Mouse (Mus musculus): ENCODE measurements around the gene Lrrc56.
"Not testable (repeated sequence)": the region's sequence is repeated elsewhere in the genome, so short reads cannot be mapped to it uniquely, and the experiment has no call there.

The Lrrc56 gene

DNA sequence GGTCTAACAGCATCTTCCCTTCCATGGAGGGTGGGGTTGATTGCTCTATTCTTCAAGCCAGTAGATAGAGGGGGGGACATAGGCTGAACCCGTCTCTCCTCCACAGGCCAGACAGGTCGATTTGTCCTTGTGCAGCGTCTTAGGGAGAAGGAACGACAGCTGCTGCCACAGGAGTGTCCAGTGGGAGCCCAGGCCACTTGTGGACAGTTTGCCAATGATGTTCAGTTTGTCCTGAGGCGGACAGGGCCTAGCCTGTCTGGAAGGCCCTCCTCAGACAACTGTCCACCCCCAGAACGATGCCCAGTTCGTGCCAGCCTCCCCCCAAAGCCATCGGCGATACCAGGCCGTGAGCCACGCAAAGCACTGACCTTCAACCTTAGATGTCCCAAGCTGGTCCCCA is 22.9 kb downstream of the Lrrc56 start:
- CTCF ChIA-PET, result no interaction called here

DNA sequence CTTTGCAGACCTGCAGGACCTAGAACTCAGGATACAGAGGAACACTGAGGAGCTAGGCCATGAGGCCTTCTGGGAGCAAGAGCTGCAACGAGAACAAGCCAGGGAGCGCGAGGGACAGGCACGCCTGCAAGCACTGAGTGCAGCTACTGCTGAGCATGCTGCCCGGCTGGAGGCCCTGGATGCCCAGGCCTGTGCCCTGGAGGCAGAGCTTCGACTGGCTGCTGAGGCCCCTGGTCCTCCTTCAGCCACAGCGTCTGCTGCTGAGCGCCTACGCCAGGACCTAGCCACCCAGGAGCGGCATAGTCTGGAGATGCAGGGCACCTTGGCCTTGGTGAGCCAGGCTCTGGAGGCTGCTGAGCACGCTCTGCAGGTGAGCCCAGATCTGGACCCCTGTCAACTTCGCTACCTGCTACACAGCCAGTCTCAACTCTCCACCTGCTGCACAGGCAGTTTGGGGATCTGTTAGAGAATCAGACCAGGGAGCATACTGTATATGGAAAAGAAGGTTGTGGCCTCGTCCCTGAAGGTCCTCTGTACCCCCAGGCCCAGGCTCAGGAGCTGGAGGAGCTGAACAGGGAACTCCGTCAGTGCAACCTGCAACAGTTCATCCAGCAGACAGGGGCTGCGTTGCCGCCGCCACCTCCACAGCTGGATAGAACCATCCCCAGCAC is 23.5 kb downstream of the Lrrc56 start:
- CTCF ChIA-PET, result no interaction called here

DNA sequence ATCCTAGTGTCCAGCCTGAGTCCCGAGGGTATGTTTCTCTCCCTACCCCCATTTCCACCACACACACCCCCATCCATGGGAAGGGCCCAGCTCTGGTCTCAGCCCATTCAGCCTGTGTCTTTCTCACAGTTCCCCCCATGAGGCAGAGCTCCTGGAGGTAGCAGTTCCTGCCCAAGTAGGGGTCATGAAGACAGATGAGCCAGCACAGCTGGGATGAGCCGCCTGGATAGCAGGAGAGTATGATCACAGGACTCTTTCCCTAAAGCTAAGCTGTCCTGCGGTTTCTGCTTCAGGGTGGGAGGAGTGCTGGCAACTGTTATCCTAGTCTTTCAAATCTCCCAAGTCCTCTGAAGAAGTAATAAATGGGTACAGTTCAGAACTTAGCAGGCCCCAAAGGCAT is 24.2 kb downstream of the Lrrc56 start:
- CTCF ChIA-PET, result no interaction called here

DNA sequence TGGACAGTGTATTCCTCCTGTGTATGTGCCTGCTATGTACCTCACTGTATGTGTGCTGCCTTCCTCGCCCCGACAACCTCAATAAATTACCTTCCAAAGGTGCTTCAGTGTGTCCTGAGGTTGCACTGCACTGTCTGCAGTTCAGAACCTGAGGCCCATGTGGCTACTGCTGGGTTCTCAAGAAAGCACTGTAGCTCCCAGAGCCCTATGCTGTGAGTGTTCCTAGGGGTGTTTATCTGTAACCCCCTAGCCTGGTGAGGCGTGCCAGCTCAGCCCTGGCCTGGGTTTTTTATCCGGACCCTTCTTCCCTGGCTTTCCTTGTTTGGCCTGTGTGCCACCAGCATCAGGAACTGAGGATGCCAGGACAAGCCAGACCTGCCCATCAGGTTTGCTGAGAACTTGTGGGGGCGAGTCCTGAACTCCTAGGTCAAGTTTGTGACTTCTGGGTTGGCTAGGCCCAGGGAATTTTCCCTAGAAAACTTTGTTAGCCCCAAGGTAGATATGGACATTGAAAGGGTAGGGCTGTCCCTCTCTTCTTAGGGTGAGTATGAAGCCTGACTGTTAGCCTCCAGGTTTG is 24.7 kb downstream of the Lrrc56 start:
- CTCF ChIA-PET, result no interaction called here

GRCm38 (mm10) chr7:141219558-141220099 is 25.7 kb downstream of the Lrrc56 start:
- CTCF ChIA-PET, result no interaction called here

DNA sequence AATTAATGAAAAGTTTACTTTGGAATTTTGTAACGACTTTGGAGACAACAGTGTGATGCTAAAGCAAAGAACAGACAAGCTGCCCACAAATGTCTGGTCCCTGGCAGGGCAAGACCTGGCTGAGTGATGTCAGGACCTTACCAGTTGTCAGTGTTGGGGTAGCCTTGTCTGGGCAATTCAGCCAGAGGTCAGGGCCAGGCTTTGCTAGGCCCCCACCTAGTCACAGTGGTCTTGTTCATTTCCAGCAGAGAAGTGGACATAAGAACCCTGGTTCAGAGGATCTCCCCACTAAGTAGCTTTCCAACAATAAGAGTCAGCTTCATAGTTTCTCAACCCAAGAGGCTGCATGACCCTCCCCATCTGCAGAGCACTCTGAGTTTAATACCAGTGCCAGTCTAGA is 26.4 kb downstream of the Lrrc56 start:
- CTCF ChIA-PET, result interaction anchor here (0.7 kb wide), 1 partner anchor 1170 kb away, joined by 4 read pairs; no protein-coding TSS in a partner anchor

- CTCF ChIA-PET, result no interaction called here
These were observed 27.5 kb downstream of the Lrrc56 start for GRCm38 (mm10) chr7:141221249-141222125.

GRCm38 (mm10) chr7:141222126-141222467 is 28.1 kb downstream of the Lrrc56 start:
- CTCF ChIA-PET, result no interaction called here

GRCm38 (mm10) chr7:141222696-141223215 is 28.8 kb downstream of the Lrrc56 start:
- CTCF ChIA-PET, result no interaction called here

GRCm38 (mm10) chr7:141226535-141226934 is 32.6 kb downstream of the Lrrc56 start:
- CTCF ChIA-PET, result interaction anchor here (0.6 to 0.7 kb wide), 2 partner anchors 106 to 141 kb away, joined by 3 to 8 read pairs; no protein-coding TSS in a partner anchor

DNA sequence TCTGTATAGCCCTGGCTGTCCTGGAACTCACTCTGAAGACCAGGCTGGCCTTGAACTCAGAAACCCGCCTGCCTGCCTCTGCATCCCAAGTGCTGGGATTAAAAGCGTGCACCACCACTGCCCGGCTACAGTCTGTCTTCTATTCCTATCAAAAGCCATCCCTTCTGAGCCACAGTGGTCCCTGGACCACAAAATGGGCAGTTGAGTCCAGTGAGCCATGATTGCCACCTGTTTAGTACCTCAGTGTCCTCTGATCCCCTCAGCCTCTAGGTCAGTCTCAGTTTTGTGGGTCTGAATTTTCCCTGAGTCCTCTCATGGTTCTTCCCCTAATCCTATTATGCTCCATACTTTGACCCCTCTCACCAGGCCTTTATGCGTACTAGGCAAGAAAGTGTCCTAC is 33.8 kb downstream of the Lrrc56 start:
- CTCF ChIA-PET, result interaction anchor here (1.0 kb wide), 1 partner anchor 133 kb away, joined by 4 read pairs; no protein-coding TSS in a partner anchor

GRCm38 (mm10) chr7:141228279-141229067 is 34.5 kb downstream of the Lrrc56 start, which contains the start of gene Phrf1:
Phrf1 (plus strand) TSS chr7:141228784.
- CTCF ChIA-PET, result interaction anchor here (1.0 kb wide), 1 partner anchor 133 kb away, joined by 4 read pairs; no protein-coding TSS in a partner anchor

- CTCF ChIA-PET, result interaction anchor here (0.6 kb wide), 1 partner anchor 219 kb away, joined by 3 read pairs; no protein-coding TSS in a partner anchor
These were observed 35.7 kb downstream of the Lrrc56 start for GRCm38 (mm10) chr7:141229702-141230101.

GRCm38 (mm10) chr7:141230570-141230969 is 36.6 kb downstream of the Lrrc56 start:
- CTCF ChIA-PET, result no interaction called here

- CTCF ChIA-PET, result no interaction called here
These were observed 37.2 kb downstream of the Lrrc56 start for GRCm38 (mm10) chr7:141231111-141231510.

DNA sequence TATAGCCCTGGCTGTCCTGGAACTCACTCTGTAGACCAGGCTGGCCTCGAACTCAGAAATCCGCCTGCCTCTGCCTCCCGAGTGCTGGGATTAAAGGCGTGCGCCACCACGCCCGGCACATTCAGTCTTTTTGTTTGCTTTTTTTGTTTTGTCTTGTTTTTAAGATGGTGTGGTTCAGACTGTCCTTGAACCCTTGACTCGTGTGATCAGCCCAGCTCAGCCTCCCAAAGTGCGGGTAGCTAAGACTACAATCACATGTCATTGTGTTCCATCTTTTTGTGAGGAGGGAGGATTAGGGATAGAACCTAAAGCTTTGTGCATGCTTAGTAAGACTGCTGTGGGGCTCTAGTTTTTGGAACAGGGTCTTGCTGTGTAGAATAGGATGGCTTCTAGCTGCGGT is 37.6 kb downstream of the Lrrc56 start:
- CTCF ChIA-PET, result no interaction called here

DNA sequence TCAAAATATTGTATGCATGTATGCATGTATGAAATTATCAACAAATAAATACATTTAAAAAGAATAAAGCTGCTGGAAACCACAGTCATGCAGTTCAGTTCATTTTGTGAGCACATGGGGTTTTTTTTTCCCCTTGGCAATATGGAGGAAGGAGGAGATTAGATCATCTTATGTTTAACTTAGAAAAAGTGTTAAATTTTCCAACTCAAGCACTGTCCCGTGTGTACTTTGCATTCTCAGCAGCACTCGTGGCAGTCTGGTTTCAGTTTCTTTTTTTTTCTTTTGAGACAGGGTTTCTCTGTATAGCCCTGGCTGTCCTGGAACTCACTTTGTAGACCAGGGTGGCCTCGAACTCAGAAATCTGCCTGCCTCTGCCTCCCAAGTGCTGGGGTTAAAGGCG is 56.5 kb downstream of the Lrrc56 start:
- CTCF ChIA-PET, result not testable (repeated sequence)

- CTCF ChIA-PET, result no interaction called here
These were observed 62.2 kb downstream of the Lrrc56 start for GRCm38 (mm10) chr7:141256159-141256558.

Measured in spleen, embryonic (tissue).